ENCODE assay signal across 8 mouse cellular contexts in the genomic region with DNA sequence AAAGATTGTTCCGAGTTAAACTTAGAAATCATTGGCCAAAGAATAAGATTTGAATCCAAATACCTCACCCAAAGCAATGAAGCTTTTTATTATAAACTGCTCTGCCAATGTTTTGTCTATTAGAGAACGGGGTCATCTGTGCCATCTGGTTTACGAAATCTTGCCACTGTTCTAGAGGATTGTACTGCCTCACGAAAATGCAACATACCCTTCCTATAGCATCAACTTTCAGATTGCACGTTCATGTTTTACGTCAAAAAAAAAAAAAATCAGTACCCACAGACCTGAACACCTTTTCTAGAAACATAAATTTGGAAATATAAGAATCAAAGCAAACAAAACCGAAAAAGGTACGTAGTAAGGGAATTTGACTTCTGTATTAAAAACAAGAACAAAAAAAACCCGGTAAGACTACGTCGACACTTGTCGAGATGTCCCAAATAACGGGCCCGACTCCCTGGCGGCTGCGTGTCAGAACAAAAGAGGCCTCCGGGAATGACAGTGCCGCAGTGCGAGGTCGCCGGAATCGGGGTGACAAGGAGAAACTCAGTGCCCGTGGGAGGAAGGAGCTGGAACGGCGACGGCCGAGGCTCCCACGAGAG. TPM values are rescaled to one million over a fixed set of nuclear protein-coding genes. Genes with fewer than 3 reads are reported as not detected.
DNase-seq lines count a peak whose midpoint lies in the region; ATAC-seq and TF ChIP-seq lines count a peak whose summit lies in the region.

No protein-coding gene starts in this region.

- peak overlapping the region; percentile 66 for H3K4me2 ChIP-seq in limb, embryonic 12.5 days
- H3K4me2 ChIP-seq in stomach, embryonic 16.5 days (ENCODE audit: low read depth, low read length): peak overlapping the region; percentile 73

- H3K27ac ChIP-seq in testis, adult 2 months (ENCODE audit: control insufficient read depth, insufficient read depth, low read depth, low read length): peak overlapping the region; percentile 92
- H3K27ac ChIP-seq in limb, embryonic 12.5 days: peak overlapping the region; percentile 93
- H3K27ac ChIP-seq in stomach, embryonic 16.5 days (ENCODE audit: low read length): peak overlapping the region; percentile 93

- peak; percentile 45 for DNase-seq in embryo, embryonic 10.5 days (ENCODE audit: low spot score)
- DNase-seq in embryo, embryonic 9.5 days (ENCODE audit: extremely low spot score): no peak
- no peak for DNase-seq in testis, postnatal 14 days (ENCODE audit: low spot score)
- no peak for DNase-seq in gastrocnemius, postnatal 14 days
- DNase-seq in urinary bladder, postnatal 10 days (ENCODE audit: low spot score): no peak

- no peaks in the 10 kb centered on the region; the same call in 1 of the 2 replicates for H3K4me1 ChIP-seq in testis, adult 2 months (ENCODE audit: control insufficient read depth, insufficient read depth, low read length)
- H3K4me1 ChIP-seq in limb, embryonic 12.5 days (replicated peaks): peaks cover 16% of the 10 kb centered on the region
- H3K4me1 ChIP-seq in stomach, embryonic 16.5 days (ENCODE audit: control insufficient read depth, insufficient read depth, low read length): peaks cover 7% of the 10 kb centered on the region; the same call in 1 of the 2 replicates

- no peaks in the 10 kb centered on the region for H3K27me3 ChIP-seq in testis, adult 2 months (ENCODE audit: control insufficient read depth, insufficient read depth, low read length)
- H3K27me3 ChIP-seq in limb, embryonic 12.5 days: no peaks in the 10 kb centered on the region
- H3K27me3 ChIP-seq in stomach, embryonic 16.5 days (ENCODE audit: control insufficient read depth, insufficient read depth, low read length): no peaks in the 10 kb centered on the region

- intact Hi-C loops in gastrocnemius, postnatal 14 days (cut with DNase I; ENCODE audit: low total_unique reads): loop anchor here (5.0 kb wide), 1 partner anchor 49 kb away; no protein-coding TSS in a partner anchor

- H3K36me3 ChIP-seq in testis, adult 2 months (ENCODE audit: control insufficient read depth, insufficient read depth, low read length): no peaks in the 10 kb centered on the region
- peaks cover 6% of the 10 kb centered on the region for H3K36me3 ChIP-seq in limb, embryonic 12.5 days
- no peaks in the 10 kb centered on the region for H3K36me3 ChIP-seq in stomach, embryonic 16.5 days (ENCODE audit: control insufficient read depth, insufficient read depth, low read length)

- 5% methylated on average over 28 of the region's 28 CpGs for WGBS in limb, embryonic 12.5 days
- WGBS in stomach, embryonic 16.5 days: 2% methylated on average over 28 of the region's 28 CpGs

- no peak for TF ChIP-seq CTCF in testis, adult 2 months (IDR thresholded peaks at IDR 0.05; ENCODE audit: control insufficient read depth, insufficient read depth, insufficient replicate concordance, low read depth, low read length)

- peak overlapping the region; percentile 100 for H3K4me3 ChIP-seq in testis, adult 2 months (ENCODE audit: control insufficient read depth, low read depth, low read length)
- peak overlapping the region; percentile 80 for H3K4me3 ChIP-seq in limb, embryonic 12.5 days (replicated peaks)
- H3K4me3 ChIP-seq in stomach, embryonic 16.5 days (replicated peaks; ENCODE audit: low read length): peak overlapping the region; percentile 93

- no peaks in the 10 kb centered on the region for H3K9me3 ChIP-seq in limb, embryonic 12.5 days
- no peaks in the 10 kb centered on the region for H3K9me3 ChIP-seq in stomach, embryonic 16.5 days (replicated peaks; ENCODE audit: control insufficient read depth, low read length)

- no peak for TF ChIP-seq POLR2A in testis, adult 2 months (IDR thresholded peaks at IDR 0.05; ENCODE audit: control insufficient read depth, low read depth, low read length)

- no peak for ATAC-seq in limb, embryonic 12.5 days (ENCODE audit: insufficient number of reproducible peaks, insufficient read depth, low FRiP score, low TSS enrichment, low read depth)
- no peak for ATAC-seq in stomach, embryonic 16.5 days (ENCODE audit: insufficient read depth, low FRiP score)

- peak overlapping the region; percentile 92 for H3K9ac ChIP-seq in limb, embryonic 12.5 days (replicated peaks)
- H3K9ac ChIP-seq in stomach, embryonic 16.5 days (ENCODE audit: low read length): peak overlapping the region; percentile 92

RNA-seq across cellular contexts. Expression of gene Serinc1, which starts 0.6 kb away (rescaled TPM):
- polyA plus RNA-seq in testis, adult 2 months (2012; rRNA removed): 13.5 and 19.8 TPM in 2 replicates
- 153 and 168 TPM in 2 replicates for polyA plus RNA-seq in limb, embryonic 12.5 days (2016; fragmentation: Nextera tagmentation; extraction: Ambion mirVana)
- polyA plus RNA-seq in stomach, embryonic 16.5 days (2015; fragmentation: Nextera tagmentation; extraction: Ambion mirVana): 139 and 141 TPM in 2 replicates
- total RNA-seq in gastrocnemius, postnatal 14 days (2021): 100 to 1,000 TPM; 155 to 159 TPM

RNA-seq across cellular contexts. Expression of gene Hsf2, which starts 45.5 kb away (rescaled TPM):
- polyA plus RNA-seq in testis, adult 2 months (2012; rRNA removed): 14.3 and 16.4 TPM in 2 replicates
- 47.2 and 51.2 TPM in 2 replicates for polyA plus RNA-seq in limb, embryonic 12.5 days (2016; fragmentation: Nextera tagmentation; extraction: Ambion mirVana)
- polyA plus RNA-seq in stomach, embryonic 16.5 days (2015; fragmentation: Nextera tagmentation; extraction: Ambion mirVana): 21.3 and 21.8 TPM in 2 replicates
- 10 to 100 TPM; 26.9 to 32.5 TPM for total RNA-seq in gastrocnemius, postnatal 14 days (2021)
